Mouse (Mus musculus) myocyte (in vitro differentiated cells): Measurements from ENCODE around the gene Mylk.
"Not testable (repeated sequence)": the region's sequence is repeated elsewhere in the genome, so short reads cannot be mapped to it uniquely, and the experiment has no call there.

Experiments
- E2F4 ChIP-seq: IDR thresholded peaks from one replicate; pipeline ENCODE4 v1.6.1; 2011; ENCODE audit warnings: mild to moderate bottlenecking, control low read depth, moderate library complexity; ENCODE audit not compliant: insufficient read depth
- MAX ChIP-seq: IDR thresholded peaks from one replicate; pipeline ENCODE4 v1.6.1; 2011; ENCODE audit warnings: low read depth, mild to moderate bottlenecking, control low read depth
- MYOG ChIP-seq, 3 experiments: IDR thresholded peaks; one replicate each; pipeline ENCODE4 v1.6.1; 2011; ENCODE audit warnings: control low read depth in 2 of 3, low read depth in 2 of 3, mild to moderate bottlenecking in 2 of 3; ENCODE audit not compliant: insufficient read length in 2 of 3, control insufficient read depth in 1 of 3, insufficient read depth in 1 of 3
- POLR2A ChIP-seq: IDR thresholded peaks from one replicate; pipeline ENCODE4 v1.6.1; 2011; ENCODE audit warnings: low read depth, mild to moderate bottlenecking, control low read depth, moderate library complexity; ENCODE audit not compliant: insufficient read length
- POLR2AphosphoS2 ChIP-seq: IDR thresholded peaks from one replicate; pipeline ENCODE4 v1.6.1; 2011; ENCODE audit warnings: low read depth, control low read depth; ENCODE audit not compliant: insufficient read length
- SRF ChIP-seq: IDR thresholded peaks from one replicate; pipeline ENCODE4 v1.6.1; 2011; ENCODE audit warnings: low read depth; ENCODE audit not compliant: control insufficient read depth, insufficient read length
- TCF12 ChIP-seq: IDR thresholded peaks from one replicate; pipeline ENCODE4 v1.6.1; 2011; ENCODE audit warnings: mild to moderate bottlenecking, control low read depth; ENCODE audit not compliant: poor library complexity, insufficient read depth, severe bottlenecking
- TCF3 ChIP-seq: IDR thresholded peaks from one replicate; pipeline ENCODE4 v1.6.1; 2011; ENCODE audit warnings: low read depth, control low read depth; ENCODE audit not compliant: insufficient read length
- USF1 ChIP-seq: IDR thresholded peaks from one replicate; pipeline ENCODE4 v1.6.1; 2011; ENCODE audit warnings: low read depth, mild to moderate bottlenecking, control low read depth, moderate library complexity

DNA sequence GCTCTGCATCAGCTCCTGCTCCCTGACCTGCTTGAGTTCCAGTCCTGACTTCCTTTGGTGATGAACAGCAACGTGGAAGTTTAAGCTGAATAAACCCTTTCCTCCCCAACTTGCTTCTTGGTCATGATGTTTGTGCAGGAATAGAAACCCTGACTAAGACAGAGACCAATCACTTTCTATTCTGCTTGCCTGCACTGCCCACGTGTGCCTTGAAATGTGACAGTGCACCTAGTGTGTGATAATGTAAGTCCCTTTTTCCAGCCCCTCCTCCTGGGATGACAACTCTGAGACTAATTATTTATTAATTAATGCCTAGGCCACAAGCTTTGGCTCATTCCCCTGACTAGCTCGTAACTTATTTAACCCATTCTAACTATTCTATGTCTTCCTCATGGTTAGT lies 46.3 kb upstream of the Mylk start:
- not testable (repeated sequence) for TF ChIP-seq POLR2A; E2F4; MYOG (IDR thresholded peaks at IDR 0.05; ENCODE audit: control insufficient read depth in 1 of 3, insufficient read depth in 1 of 3, insufficient read length in 2 of 3, low read depth in 2 of 3); TCF12; USF1; TCF3; MAX; POLR2AphosphoS2; SRF
